Comparison of ENCODE assay signal across 8 mouse cellular contexts in genomic region chrX:142682176-142682820, GRCm38 (mm10). TPM values are rescaled to one million over a fixed set of nuclear protein-coding genes. Genes with fewer than 3 reads are reported as not detected.
DNase-seq lines count a peak whose midpoint lies in the region; ATAC-seq and TF ChIP-seq lines count a peak whose summit lies in the region.

No protein-coding gene starts in this region.

- in situ Hi-C loops in ES-E14 (cut with MboI; ENCODE audit: low sequenced_read_pairs in 2 of 2, unreplicated experiment in 2 of 2): no loop called here

- peaks cover 0 to 7% of the 10 kb centered on the region in 2 experiments; a peak in 2 of 4 replicates for H3K4me1 ChIP-seq in ES-E14 (ENCODE audit: control insufficient read depth in 2 of 2, insufficient read depth in 2 of 2, low read length in 2 of 2, poor library complexity in 1 of 2)
- H3K4me1 ChIP-seq in embryonic facial prominence, embryonic 14.5 days (ENCODE audit: control insufficient read depth, insufficient read depth, low read length): peaks cover 3% of the 10 kb centered on the region; the same call in 1 of the 2 replicates
- peaks cover 23% of the 10 kb centered on the region for H3K4me1 ChIP-seq in hindbrain, embryonic 14.5 days (replicated peaks; ENCODE audit: control insufficient read depth, insufficient read depth, low read length)
- H3K4me1 ChIP-seq in liver, embryonic 13.5 days (replicated peaks): peaks cover 63% of the 10 kb centered on the region
- H3K4me1 ChIP-seq in neural tube, embryonic 12.5 days: peaks cover 6% of the 10 kb centered on the region

- ATAC-seq in embryonic facial prominence, embryonic 14.5 days (ENCODE audit: low read depth): no peak
- no peak for ATAC-seq in hindbrain, embryonic 14.5 days (ENCODE audit: low FRiP score)
- ATAC-seq in liver, embryonic 13.5 days (ENCODE audit: low read depth): no peak
- ATAC-seq in neural tube, embryonic 12.5 days (ENCODE audit: low FRiP score, low read depth): peak; percentile 17; the same call in 1 of the 2 replicates
- no peak for ATAC-seq in monocyte, adult 5-6 weeks (replicated peaks; ENCODE audit: insufficient number of reproducible peaks, low FRiP score, low TSS enrichment, poor library complexity, severe bottlenecking)

- peak overlapping the region; percentile 76 to 94 for H3K4me3 ChIP-seq in ES-E14 (ENCODE audit: insufficient read depth in 1 of 2, low read depth in 1 of 2, low read length in 2 of 2, poor library complexity in 1 of 2, severe bottlenecking in 1 of 2)
- H3K4me3 ChIP-seq in embryonic facial prominence, embryonic 14.5 days (ENCODE audit: low read depth, low read length): peak overlapping the region; percentile 55
- peak overlapping the region; percentile 58 for H3K4me3 ChIP-seq in hindbrain, embryonic 14.5 days (replicated peaks; ENCODE audit: low read length)
- H3K4me3 ChIP-seq in liver, embryonic 13.5 days (replicated peaks): peak overlapping the region; percentile 72
- peak overlapping the region; percentile 60 for H3K4me3 ChIP-seq in neural tube, embryonic 12.5 days

- H3K4me2 ChIP-seq in embryonic facial prominence, embryonic 14.5 days (ENCODE audit: low read depth, low read length): peak overlapping the region; percentile 70
- peak overlapping the region; percentile 63 for H3K4me2 ChIP-seq in hindbrain, embryonic 14.5 days (replicated peaks)
- peak overlapping the region; percentile 87 for H3K4me2 ChIP-seq in liver, embryonic 13.5 days
- H3K4me2 ChIP-seq in neural tube, embryonic 12.5 days (replicated peaks): peak overlapping the region; percentile 60

- peak overlapping the region; percentile 83 for H3K9ac ChIP-seq in ES-E14 (ENCODE audit: insufficient read depth, low read depth, low read length, poor library complexity, severe bottlenecking)
- peak overlapping the region; percentile 73 for H3K9ac ChIP-seq in embryonic facial prominence, embryonic 14.5 days (ENCODE audit: low read depth, low read length)
- peak overlapping the region; percentile 71 for H3K9ac ChIP-seq in hindbrain, embryonic 14.5 days
- peak overlapping the region; percentile 82 for H3K9ac ChIP-seq in liver, embryonic 13.5 days
- H3K9ac ChIP-seq in neural tube, embryonic 12.5 days: peak overlapping the region; percentile 80

- 16% methylated on average over 25 of the region's 28 CpGs for WGBS in embryonic facial prominence, embryonic 14.5 days
- 18% methylated on average over 27 of the region's 28 CpGs for WGBS in hindbrain, embryonic 14.5 days
- 11% methylated on average over 28 of the region's 28 CpGs for WGBS in liver, embryonic 13.5 days (ENCODE audit: insufficient replicate concordance)
- 16% methylated on average over 28 of the region's 28 CpGs for WGBS in neural tube, embryonic 12.5 days

- peaks cover 2% of the 10 kb centered on the region; the same call in 1 of the 2 replicates for H3K36me3 ChIP-seq in ES-E14 (ENCODE audit: control insufficient read depth, insufficient read depth, low read length, poor library complexity, severe bottlenecking)
- 0 out of 2 replicates have a peak, but pooled peaks cover 4% of the 10 kb centered on the region for H3K36me3 ChIP-seq in embryonic facial prominence, embryonic 14.5 days (ENCODE audit: control insufficient read depth, insufficient read depth, low read length)
- H3K36me3 ChIP-seq in hindbrain, embryonic 14.5 days (replicated peaks; ENCODE audit: control insufficient read depth, insufficient read depth): no peaks in the 10 kb centered on the region
- H3K36me3 ChIP-seq in liver, embryonic 13.5 days: no peaks in the 10 kb centered on the region
- H3K36me3 ChIP-seq in neural tube, embryonic 12.5 days: no peaks in the 10 kb centered on the region

- DNase-seq in 3T3-L1 (ENCODE audit: low read depth, low spot score) (peak; percentile 27), ES-E14 (ENCODE audit: low read depth, low spot score) (no peak)
- DNase-seq in embryonic facial prominence, embryonic 14.5 days (ENCODE audit: low spot score): no peak
- DNase-seq in hindbrain, embryonic 14.5 days (ENCODE audit: low spot score): no peak
- peak; percentile 11 for DNase-seq in liver, embryonic 13.5 days
- no peak for DNase-seq in right cerebral cortex, postnatal 36 days (ENCODE audit: low spot score in 2 of 2)

- peaks cover 16% of the 10 kb centered on the region; the same call in 1 of the 2 replicates for H3K27me3 ChIP-seq in embryonic facial prominence, embryonic 14.5 days (replicated peaks; ENCODE audit: control insufficient read depth, insufficient read depth, low read length)
- H3K27me3 ChIP-seq in hindbrain, embryonic 14.5 days (ENCODE audit: control insufficient read depth, insufficient read depth, low read length): 0 out of 2 replicates have a peak, but pooled peaks cover 6% of the 10 kb centered on the region
- H3K27me3 ChIP-seq in liver, embryonic 13.5 days: no peaks in the 10 kb centered on the region; the same call in 1 of the 2 replicates
- peaks cover 12% of the 10 kb centered on the region for H3K27me3 ChIP-seq in neural tube, embryonic 12.5 days (replicated peaks)

- no peaks in the 10 kb centered on the region for H3K9me3 ChIP-seq in ES-E14 (ENCODE audit: control insufficient read depth, insufficient read depth, low read depth, low read length)
- no peaks in the 10 kb centered on the region for H3K9me3 ChIP-seq in embryonic facial prominence, embryonic 14.5 days (ENCODE audit: control insufficient read depth, low read length)
- no peaks in the 10 kb centered on the region for H3K9me3 ChIP-seq in hindbrain, embryonic 14.5 days (ENCODE audit: control insufficient read depth, low read length)
- H3K9me3 ChIP-seq in liver, embryonic 13.5 days (replicated peaks): no peaks in the 10 kb centered on the region
- H3K9me3 ChIP-seq in neural tube, embryonic 12.5 days: no peaks in the 10 kb centered on the region

- 0 out of 2 replicates have a peak overlapping the region, but pooled peaks have one; percentile 6 for H3K27ac ChIP-seq in ES-E14 (ENCODE audit: insufficient read depth, low read depth, low read length, poor library complexity, severe bottlenecking)
- H3K27ac ChIP-seq in embryonic facial prominence, embryonic 14.5 days (replicated peaks; ENCODE audit: low read depth, low read length): peak overlapping the region; percentile 87
- H3K27ac ChIP-seq in hindbrain, embryonic 14.5 days: peak overlapping the region; percentile 75; the same call in 1 of the 2 replicates
- H3K27ac ChIP-seq in liver, embryonic 13.5 days: peak overlapping the region; percentile 89
- H3K27ac ChIP-seq in neural tube, embryonic 12.5 days: no peak overlapping the region

TF ChIP-seq in ES-E14, 5 proteins besides CTCF, POLR2A, EP300 and RAD21:
- TF ChIP-seq HCFC1 (IDR thresholded peaks at IDR 0.05; ENCODE audit: borderline replicate concordance, insufficient read depth, low read length) (no peak), ZNF384 (IDR thresholded peaks at IDR 0.05; ENCODE audit: low read depth, low read length) (no peak), MAFK (IDR thresholded peaks at IDR 0.05; ENCODE audit: insufficient read depth, low read depth, low read length) (no peak), CHD2 (IDR thresholded peaks at IDR 0.05; ENCODE audit: low read depth, low read length) (no peak), ZC3H11A (IDR thresholded peaks at IDR 0.05; ENCODE audit: borderline replicate concordance, low read depth, low read length) (no peak)

RNA-seq across cellular contexts. Expression of gene Tmem164, which starts 1.1 kb away (rescaled TPM):
- total RNA-seq in ES-E14 (2012; rRNA removed): 12.4 and 15.3 TPM in 2 replicates
- 31.8 and 34.7 TPM in 2 replicates for polyA plus RNA-seq in embryonic facial prominence, embryonic 14.5 days (2014; fragmentation: Nextera tagmentation; extraction: Ambion mirVana)
- 16.6 and 18.7 TPM in 2 replicates for polyA plus RNA-seq in hindbrain, embryonic 14.5 days (2014; fragmentation: Nextera tagmentation; extraction: Ambion mirVana)
- 24.1 and 29.7 TPM in 2 replicates for polyA plus RNA-seq in liver, embryonic 13.5 days (2015; fragmentation: Nextera tagmentation; extraction: Ambion mirVana)
- polyA plus RNA-seq in neural tube, embryonic 12.5 days (2016; fragmentation: Nextera tagmentation; extraction: Ambion mirVana): 52.4 and 57.0 TPM in 2 replicates
- 95.5 to 97.1 TPM (median 95.8 TPM) in 3 replicates for total RNA-seq in monocyte, adult 5-6 weeks (2017)

Comparison
In these comparisons a context has a peak if more than half of its experiments do, and no peak if none do; other contexts are left out.
1. DNase-seq: peak in 3T3-L1 (single experiment) and liver, embryonic 13.5 days (single experiment); none in ES-E14 (single experiment), embryonic facial prominence, embryonic 14.5 days (single experiment), hindbrain, embryonic 14.5 days (single experiment) and right cerebral cortex, postnatal 36 days (0 of 2).
2. Peak in every context shown above with its lines, with median percentiles within 50 percentile points of each other: H3K4me3 ChIP-seq, H3K9ac ChIP-seq and H3K4me2 ChIP-seq.